Mouse (Mus musculus): ENCODE results near the gene Agbl4.

DNA sequence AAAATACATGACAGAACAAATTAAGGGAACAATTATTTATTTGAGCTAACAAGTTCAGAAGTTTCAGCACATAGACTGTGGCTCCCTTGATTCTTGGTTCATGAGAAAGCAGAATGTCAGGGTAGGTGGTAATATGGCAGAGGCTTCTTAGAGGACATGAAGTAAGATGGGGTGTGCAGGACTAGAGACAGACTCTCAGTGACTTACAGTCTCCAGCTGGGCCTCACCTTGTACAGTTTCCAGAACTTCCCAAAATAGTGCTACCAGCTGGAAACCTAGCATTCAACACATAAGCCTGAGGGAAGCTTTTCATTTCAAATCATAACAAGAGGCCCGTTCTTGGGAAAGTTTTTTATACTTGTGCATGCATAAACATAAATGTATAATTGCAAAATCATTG, 836.4 kb downstream of the Agbl4 start:
- TF ChIP-seq ZKSCAN1 (IDR thresholded peaks at IDR 0.05; ENCODE audit: low read depth, low read length) (no peak), POLR2A (IDR thresholded peaks at IDR 0.05; ENCODE audit: control insufficient read depth in 1 of 2, insufficient read depth in 1 of 2, low read depth in 1 of 2, low read length in 2 of 2, poor library complexity in 1 of 2) (no peak), RAD21 (IDR thresholded peaks at IDR 0.05; ENCODE audit: low read depth, low read length) (no peak), CTCF (IDR thresholded peaks at IDR 0.05 in 2 of 3, conservative IDR thresholded peaks at IDR 0.05 in 1 of 3; ENCODE audit: control insufficient read depth in 1 of 3, insufficient read depth in 1 of 3, low read depth in 2 of 3, low read length in 3 of 3, poor library complexity in 1 of 3, severe bottlenecking in 1 of 3) (no peak), POLR2AphosphoS5 (IDR thresholded peaks at IDR 0.05; ENCODE audit: borderline replicate concordance, low read depth, low read length) (no peak), NELFE (IDR thresholded peaks at IDR 0.05; ENCODE audit: low read depth, low read length) (no peak), GATA1 (IDR thresholded peaks at IDR 0.05; ENCODE audit: low read depth, low read length) (no peak), HCFC1 (IDR thresholded peaks at IDR 0.05; ENCODE audit: low read depth, low read length) (no peak), ELF1 (IDR thresholded peaks at IDR 0.05; ENCODE audit: low read depth, low read length) (no peak), ETS1 (IDR thresholded peaks at IDR 0.05; ENCODE audit: low read depth, low read length) (no peak), RCOR1 (IDR thresholded peaks at IDR 0.05; ENCODE audit: low read depth, low read length) (no peak), ZNF384 (IDR thresholded peaks at IDR 0.05; ENCODE audit: low read depth, low read length) (no peak), MAX (IDR thresholded peaks at IDR 0.05; ENCODE audit: low read length) (no peak)
